Mouse (Mus musculus): ENCODE measurements around the gene Ccna1.

GRCm38 (mm10) chr3:55095968-55096654 lies 40.8 kb upstream of the Ccna1 start:
- TF ChIP-seq CTCF (IDR thresholded peaks at IDR 0.05; ENCODE audit: low read depth) = 0 out of 2 replicates have a peak, but pooled peaks have one; percentile 27
- TF ChIP-seq EP300 (optimal IDR thresholded peaks at IDR 0.05) = no peak
